Mouse (Mus musculus): Measurements from ENCODE around the gene Mucl1.
"Not testable (repeated sequence)": the region's sequence is repeated elsewhere in the genome, so short reads cannot be mapped to it uniquely, and the experiment has no call there.

The Mucl1 gene

DNA sequence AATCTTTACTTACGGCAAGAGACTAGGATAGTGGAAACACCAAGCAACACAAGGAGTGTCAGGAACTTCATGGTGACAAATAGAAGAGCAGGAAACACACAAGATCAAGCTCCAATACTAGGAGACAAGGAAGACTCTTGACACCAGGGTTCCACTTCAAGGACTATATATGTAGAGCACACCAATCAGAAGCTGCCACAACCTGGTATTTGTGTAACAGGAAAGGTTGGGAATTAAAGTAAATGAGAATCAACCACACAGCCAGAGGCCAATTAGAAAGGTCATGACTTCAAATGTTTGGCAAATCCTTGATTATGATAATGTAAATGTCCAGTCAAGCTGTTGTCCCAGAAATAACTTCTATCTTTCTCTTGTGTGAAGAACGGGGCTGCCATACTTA, at the start of gene Mucl1:
Gene Mucl1 (minus strand): TSS at position 101 of the 400 bp plus-strand sequence.
- DNase-seq (ENCODE audit: low read depth, low spot score), result no peak

- DNase-seq (ENCODE audit: low read depth, low spot score), result not testable (repeated sequence)
Observed at GRCm38 (mm10) chr15:103766836-103767235, 11.6 kb upstream of the Mucl1 start.

GRCm38 (mm10) chr15:103716861-103717260, 38.4 kb downstream of the Mucl1 start:
- DNase-seq (ENCODE audit: low read depth, low spot score), result not testable (repeated sequence)
